Mouse (Mus musculus) forebrain, embryonic 12.5 days (tissue): ENCODE measurements around the gene Iqgap1. TPM values are rescaled to one million over a fixed set of nuclear protein-coding genes. Genes with fewer than 3 reads are reported as not detected.

Experiments
- ATAC-seq: fragments of 200-750 bp; cut with Nextera tagmentation; 2 replicates; pipeline ENCODE4 v1.8.0; 2017; ENCODE audit warnings: moderate TSS enrichment; ENCODE audit not compliant: low FRiP score
- H3K27ac ChIP-seq: fragments of 300-500 bp; sonication (generic); 2 replicates; pipeline ENCODE4 v1.5.1; 2016; ENCODE audit warnings: mild to moderate bottlenecking
- H3K27me3 ChIP-seq: fragments of 300-500 bp; sonication (generic); 2 replicates; pipeline ENCODE4 v1.6.1; 2016; ENCODE audit warnings: mild to moderate bottlenecking
- H3K36me3 ChIP-seq: fragments of 300-500 bp; sonication (generic); replicated peaks from 2 replicates; pipeline ENCODE4 v1.6.1; 2016; ENCODE audit warnings: mild to moderate bottlenecking
- H3K4me1 ChIP-seq: fragments of 300-500 bp; sonication (generic); 2 replicates; pipeline ENCODE4 v1.6.1; 2016
- H3K4me2 ChIP-seq: fragments of 300-500 bp; sonication (generic); 2 replicates; pipeline ENCODE4 v1.6.1; 2016; ENCODE audit warnings: mild to moderate bottlenecking, moderate library complexity
- H3K4me3 ChIP-seq: fragments of 300-500 bp; sonication (generic); replicated peaks from 2 replicates; pipeline ENCODE4 v1.5.1; 2016; ENCODE audit warnings: mild to moderate bottlenecking
- H3K9ac ChIP-seq: fragments of 300-500 bp; sonication (generic); 2 replicates; pipeline ENCODE4 v1.6.1; 2016; ENCODE audit warnings: mild to moderate bottlenecking
- H3K9me3 ChIP-seq: fragments of 300-500 bp; sonication (generic); 2 replicates; pipeline ENCODE4 v1.6.1; 2016
- WGBS: fragments of 180-500 bp; shearing (Covaris S2); methylation state at CpG from one replicate; pipeline ENCODE4 v1.1.7; 2016; 5-methylcytosine and 5-hydroxymethylcytosine counted together
- polyA plus RNA-seq: library from polyadenylated mRNA; unstranded; fragments of >200 nt; fragmentation: Nextera tagmentation; extraction: Ambion mirVana; gene quantifications from 2 replicates; pipeline ENCODE4 v1.2.1, GENCODE M21; 2016

Gene Iqgap1
- polyA plus RNA-seq, 1 experiment from 2014 or later = 31.6 TPM

DNA sequence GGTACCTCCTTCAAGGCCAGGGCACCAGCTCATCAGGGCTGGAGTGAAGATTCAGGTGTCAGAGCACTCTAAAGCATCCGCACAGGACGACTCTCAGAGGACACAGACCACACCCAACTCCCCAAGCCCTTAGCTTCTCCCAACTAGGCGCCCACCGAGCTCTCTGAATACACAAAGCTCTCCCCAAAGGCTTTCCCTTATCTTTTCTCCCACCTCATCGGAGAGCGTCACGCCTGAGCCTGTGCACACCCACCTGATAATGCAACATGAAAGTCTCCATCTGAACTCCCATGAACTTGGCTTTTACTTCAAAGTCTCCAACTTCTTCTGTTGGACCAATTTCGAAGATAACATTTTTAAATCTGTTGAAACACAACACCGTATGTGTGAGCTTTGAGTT, 109.0 kb downstream of the Iqgap1 start:
- Histone ChIP-seq H3K4me1 (peaks cover 5% of the 10 kb centered on the region; the same call in 1 of the 2 replicates), H3K27me3 (no peaks in the 10 kb centered on the region), H3K36me3 (peaks cover 28% of the 10 kb centered on the region), H3K27ac (no peak overlapping the region), H3K4me3 (no peak overlapping the region), H3K9ac (no peak overlapping the region), H3K4me2 (no peak overlapping the region), H3K9me3 (no peaks in the 10 kb centered on the region)
- 91% methylated on average over 9 of the region's 9 CpGs for WGBS
- no peak for ATAC-seq

DNA sequence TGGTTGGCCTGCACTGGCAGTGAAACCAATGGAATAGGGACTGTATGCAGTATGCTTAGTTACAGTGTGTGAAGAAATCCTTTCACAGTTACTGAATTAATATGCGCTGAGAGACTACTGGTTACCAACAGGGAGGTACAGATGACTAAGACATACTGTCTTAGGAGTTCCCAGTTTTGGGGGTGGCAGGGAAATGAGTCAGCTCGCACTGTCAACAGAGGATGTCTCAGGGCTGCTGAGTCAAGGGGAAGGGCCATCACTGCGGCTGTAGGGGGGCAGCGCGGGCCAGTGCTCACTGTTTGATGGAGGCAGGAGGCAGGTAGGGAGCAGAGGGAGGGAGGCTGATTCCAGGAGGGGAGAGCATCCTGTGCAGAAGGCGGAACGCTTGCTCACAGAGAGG, 110.5 kb downstream of the Iqgap1 start:
- H3K4me1 ChIP-seq = no peaks in the 10 kb centered on the region
- 94% methylated on average over 7 of the region's 7 CpGs for WGBS
- no peaks in the 10 kb centered on the region for H3K9me3 ChIP-seq
- no peak for ATAC-seq
- H3K27ac ChIP-seq = no peak overlapping the region
- H3K27me3 ChIP-seq = no peaks in the 10 kb centered on the region
- no peak overlapping the region for H3K4me3 ChIP-seq
- no peak overlapping the region for H3K9ac ChIP-seq
- peaks cover 23% of the 10 kb centered on the region for H3K36me3 ChIP-seq
- H3K4me2 ChIP-seq = no peak overlapping the region

DNA sequence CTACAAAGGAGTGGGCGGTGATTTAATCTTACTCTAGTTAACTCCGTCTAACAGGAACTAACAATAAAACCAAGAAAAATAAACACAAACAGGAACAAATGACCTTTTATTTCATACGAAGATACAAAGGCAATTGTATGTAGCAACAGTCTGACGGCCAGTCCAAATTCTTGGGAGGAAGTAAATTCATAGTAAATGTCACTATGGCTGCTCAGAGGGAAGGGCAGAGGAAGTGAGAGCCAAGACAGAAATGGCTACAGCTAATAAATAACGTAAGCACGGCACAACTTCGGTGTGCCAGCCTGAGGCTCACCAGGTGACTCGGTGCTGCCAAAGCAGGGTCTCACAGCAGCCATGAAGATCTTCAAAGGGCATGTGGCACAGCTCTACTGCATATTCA, 114.3 kb downstream of the Iqgap1 start:
- H3K9me3 ChIP-seq = no peaks in the 10 kb centered on the region
- H3K4me1 ChIP-seq = no peaks in the 10 kb centered on the region
- no peak overlapping the region for H3K27ac ChIP-seq
- ATAC-seq = no peak
- no peaks in the 10 kb centered on the region for H3K27me3 ChIP-seq
- H3K4me3 ChIP-seq = no peak overlapping the region
- WGBS = 84% methylated on average over 8 of the region's 8 CpGs
- no peak overlapping the region for H3K9ac ChIP-seq
- H3K36me3 ChIP-seq = peaks cover 15% of the 10 kb centered on the region
- no peak overlapping the region for H3K4me2 ChIP-seq

DNA sequence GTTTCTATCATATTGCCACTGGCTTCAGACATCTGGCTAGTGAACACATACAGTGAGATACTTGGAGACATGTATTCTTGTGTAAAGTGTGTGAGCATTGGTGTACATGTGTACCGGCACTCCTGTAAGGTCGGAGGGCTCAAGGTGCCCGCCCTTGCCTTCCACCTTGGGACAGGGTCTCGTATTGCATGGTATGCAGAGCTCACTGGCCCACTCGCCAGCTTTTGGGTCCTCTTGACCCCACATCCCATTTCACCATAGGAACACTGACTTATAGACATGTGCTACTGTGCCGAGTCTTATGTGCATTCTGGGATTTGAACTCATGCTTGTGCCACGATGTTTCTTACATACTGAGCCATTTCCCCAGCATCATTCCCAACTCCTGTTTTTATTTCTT, 115.4 kb downstream of the Iqgap1 start:
- Histone ChIP-seq H3K4me2 (no peak overlapping the region), H3K4me3 (no peak overlapping the region), H3K36me3 (peaks cover 11% of the 10 kb centered on the region), H3K9me3 (no peaks in the 10 kb centered on the region), H3K9ac (no peak overlapping the region), H3K27me3 (no peaks in the 10 kb centered on the region), H3K27ac (no peak overlapping the region), H3K4me1 (no peaks in the 10 kb centered on the region)
- WGBS = 93% methylated on average over 7 of the region's 7 CpGs
- ATAC-seq = no peak

DNA sequence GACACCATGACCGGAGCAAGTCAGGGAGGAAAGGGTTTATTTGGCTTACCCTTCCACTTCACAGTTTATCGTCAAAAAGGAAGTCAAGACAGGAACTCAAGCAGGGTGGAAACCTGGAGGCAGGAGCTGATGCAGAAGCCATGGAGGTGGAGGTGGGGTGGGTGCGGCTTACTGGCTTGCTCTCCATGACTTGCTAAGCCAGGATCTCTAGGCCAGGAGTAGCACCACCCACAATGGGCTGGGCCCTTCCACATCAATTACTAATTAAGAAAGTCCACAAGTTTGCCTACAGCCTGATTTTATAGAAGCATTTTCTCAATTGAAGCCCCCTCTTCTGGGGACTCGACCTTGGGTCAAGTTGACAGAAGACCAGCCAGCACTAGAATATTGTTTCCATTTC, 121.7 kb downstream of the Iqgap1 start:
- no peak for ATAC-seq
- no peak overlapping the region for H3K9ac ChIP-seq
- WGBS = 90% methylated on average over 4 of the region's 4 CpGs

DNA sequence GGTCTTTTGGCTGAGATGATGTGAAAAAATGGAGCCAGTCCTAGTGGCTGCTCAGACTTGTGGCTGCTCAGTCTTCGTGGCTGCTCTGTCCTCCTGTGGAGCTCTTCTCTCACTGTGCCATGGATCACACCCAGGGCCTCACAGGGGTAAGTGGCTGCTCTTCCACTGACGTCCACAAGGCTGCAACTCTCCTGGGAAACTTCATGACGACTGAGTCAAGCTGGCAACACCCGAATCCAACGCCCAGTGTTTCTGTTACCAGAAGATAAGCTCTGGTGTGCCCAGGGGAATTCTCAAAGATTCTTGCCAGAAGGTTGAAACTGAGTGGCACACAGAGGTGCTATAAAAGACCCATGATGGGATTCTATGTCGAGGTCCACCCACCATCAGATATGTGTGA, 123.3 kb downstream of the Iqgap1 start:
- no peak overlapping the region for H3K27ac ChIP-seq
- no peaks in the 10 kb centered on the region for H3K27me3 ChIP-seq
- H3K4me1 ChIP-seq = no peaks in the 10 kb centered on the region
- H3K4me2 ChIP-seq = no peak overlapping the region
- 69% methylated on average over 6 of the region's 6 CpGs for WGBS
- ATAC-seq = no peak
- no peak overlapping the region for H3K9ac ChIP-seq
- no peaks in the 10 kb centered on the region for H3K9me3 ChIP-seq
- H3K36me3 ChIP-seq = no peaks in the 10 kb centered on the region
- H3K4me3 ChIP-seq = no peak overlapping the region

More for the DNA sequence above, 121.7 kb downstream of the Iqgap1 start:
- Histone ChIP-seq H3K36me3 (no peaks in the 10 kb centered on the region), H3K27me3 (no peaks in the 10 kb centered on the region), H3K4me3 (no peak overlapping the region), H3K4me1 (no peaks in the 10 kb centered on the region), H3K27ac (no peak overlapping the region), H3K4me2 (no peak overlapping the region), H3K9me3 (no peaks in the 10 kb centered on the region)

DNA sequence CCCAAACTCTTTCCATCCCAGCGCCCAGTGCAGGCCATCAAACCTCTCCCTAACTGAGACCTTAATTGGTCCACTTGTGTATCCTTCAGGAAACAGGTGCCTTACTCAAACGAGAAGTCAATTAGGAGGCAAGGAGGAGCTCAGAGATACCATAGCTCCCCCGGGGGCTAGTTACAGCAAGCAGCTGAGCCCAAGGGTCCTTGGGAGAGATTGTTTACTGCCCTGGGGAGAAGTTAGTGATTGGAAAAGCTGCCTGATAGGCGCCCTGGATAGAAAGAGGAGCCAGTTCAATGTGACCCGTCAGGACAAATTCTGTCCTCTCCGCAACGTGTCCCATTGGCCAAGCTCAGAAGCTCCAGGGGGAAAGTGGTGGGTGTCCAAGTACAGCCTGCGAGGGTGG, 126.1 kb downstream of the Iqgap1 start:
- WGBS = 73% methylated on average over 8 of the region's 8 CpGs
- no peaks in the 10 kb centered on the region for H3K9me3 ChIP-seq
- no peak for ATAC-seq

DNA sequence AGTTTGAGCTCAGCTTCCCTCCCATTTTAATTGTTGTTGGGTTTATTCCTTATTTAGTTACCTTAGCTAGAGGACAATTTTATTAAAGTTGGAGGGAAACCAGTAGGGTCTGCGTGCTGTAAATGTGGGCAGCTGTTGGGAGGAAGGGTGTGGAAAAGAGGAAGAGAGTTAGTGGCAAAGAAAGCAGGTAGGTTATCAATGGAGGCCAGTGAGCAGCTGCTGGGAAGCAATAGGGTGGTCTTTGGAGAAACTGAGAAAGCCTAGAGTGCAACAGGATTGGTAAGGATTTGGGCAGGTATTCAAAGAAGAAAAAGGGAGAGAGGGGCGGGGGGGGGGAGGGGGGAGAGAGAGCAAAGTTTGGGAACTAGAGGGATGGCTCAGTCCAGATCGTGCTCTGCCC, 126.8 kb downstream of the Iqgap1 start:
- Histone ChIP-seq H3K36me3 (no peaks in the 10 kb centered on the region), H3K27ac (no peak overlapping the region), H3K9ac (no peak overlapping the region), H3K4me2 (no peak overlapping the region), H3K4me3 (no peak overlapping the region), H3K27me3 (no peaks in the 10 kb centered on the region), H3K4me1 (no peaks in the 10 kb centered on the region), H3K9me3 (no peaks in the 10 kb centered on the region)
- ATAC-seq = no peak
- 73% methylated on average over 3 of the region's 3 CpGs for WGBS

More for the DNA sequence above, 126.1 kb downstream of the Iqgap1 start:
- H3K4me1 ChIP-seq = no peaks in the 10 kb centered on the region
- H3K36me3 ChIP-seq = no peaks in the 10 kb centered on the region
- no peaks in the 10 kb centered on the region for H3K27me3 ChIP-seq
- no peak overlapping the region for H3K4me2 ChIP-seq
- H3K9ac ChIP-seq = no peak overlapping the region
- H3K4me3 ChIP-seq = no peak overlapping the region
- H3K27ac ChIP-seq = no peak overlapping the region

DNA sequence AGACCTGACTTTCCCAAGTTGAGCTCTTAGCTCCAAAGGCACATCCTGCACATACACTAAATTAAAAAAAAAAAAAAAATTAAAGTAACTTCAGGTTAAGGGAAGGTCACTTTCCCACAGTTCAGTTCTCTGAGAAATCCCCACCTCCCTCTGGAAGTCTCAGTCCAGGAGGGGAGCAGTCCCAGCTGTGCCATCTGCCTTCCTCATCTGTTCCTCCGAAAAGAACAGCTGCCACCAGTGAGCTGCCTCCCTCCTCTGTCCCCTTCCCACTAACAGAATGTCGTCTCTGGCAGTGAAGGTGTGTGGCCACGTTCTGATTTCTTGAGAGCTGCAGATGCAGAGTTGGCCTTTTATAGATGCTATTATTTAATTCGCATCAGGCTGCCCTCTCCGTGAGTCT, 127.9 kb downstream of the Iqgap1 start:
- 76% methylated on average over 5 of the region's 5 CpGs for WGBS
- Histone ChIP-seq H3K9me3 (no peaks in the 10 kb centered on the region), H3K4me2 (no peak overlapping the region), H3K27ac (no peak overlapping the region), H3K36me3 (no peaks in the 10 kb centered on the region), H3K27me3 (no peaks in the 10 kb centered on the region), H3K4me1 (no peaks in the 10 kb centered on the region), H3K9ac (no peak overlapping the region), H3K4me3 (no peak overlapping the region)
- no peak for ATAC-seq

DNA sequence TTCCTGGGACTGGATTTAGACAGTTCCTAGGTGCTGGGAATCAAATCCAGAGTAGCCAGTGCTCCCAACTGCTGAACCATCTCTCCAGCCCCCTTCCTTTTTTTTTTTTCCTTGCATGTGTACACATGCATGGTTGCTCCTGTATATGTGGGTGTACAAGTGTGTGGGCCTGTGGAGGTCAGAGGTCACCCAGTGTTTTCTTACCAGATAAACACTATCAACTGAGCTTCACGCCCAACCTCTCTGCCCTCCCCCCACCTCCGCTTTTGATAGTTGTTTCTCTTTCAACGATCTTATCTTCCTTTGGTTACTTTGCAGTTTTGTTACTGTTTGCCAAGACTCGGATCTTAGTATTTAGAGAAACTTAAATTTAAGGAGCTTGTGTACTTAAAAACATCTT, 128.9 kb downstream of the Iqgap1 start:
- Histone ChIP-seq H3K9me3 (no peaks in the 10 kb centered on the region), H3K36me3 (no peaks in the 10 kb centered on the region), H3K27ac (no peak overlapping the region), H3K4me1 (no peaks in the 10 kb centered on the region), H3K4me3 (no peak overlapping the region), H3K9ac (no peak overlapping the region), H3K4me2 (no peak overlapping the region), H3K27me3 (no peaks in the 10 kb centered on the region)
- no peak for ATAC-seq
- 84% methylated on average over 4 of the region's 4 CpGs for WGBS

DNA sequence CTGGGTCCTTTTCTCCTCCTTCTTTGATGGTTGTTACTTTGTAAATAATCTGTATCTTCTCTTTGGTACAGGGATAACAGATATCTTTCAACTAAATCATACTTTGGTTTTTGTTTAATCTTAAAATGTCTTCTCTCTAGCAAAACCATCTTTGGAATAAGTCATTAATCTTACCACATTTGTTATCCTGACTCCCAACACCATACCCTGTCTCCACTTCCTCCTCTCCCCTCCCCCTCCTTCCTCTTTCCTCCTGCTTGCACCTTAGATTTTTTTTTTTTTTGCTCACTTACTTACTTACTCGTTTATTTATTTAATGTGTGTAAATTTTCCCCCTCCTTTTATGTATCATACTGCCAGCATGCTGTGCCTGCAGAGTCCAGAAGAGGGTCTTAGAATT, 129.4 kb downstream of the Iqgap1 start:
- ATAC-seq = no peak
- Histone ChIP-seq H3K9ac (no peak overlapping the region), H3K4me1 (no peaks in the 10 kb centered on the region), H3K9me3 (no peaks in the 10 kb centered on the region), H3K36me3 (no peaks in the 10 kb centered on the region), H3K4me3 (no peak overlapping the region), H3K4me2 (no peak overlapping the region), H3K27me3 (no peaks in the 10 kb centered on the region), H3K27ac (no peak overlapping the region)
- 88% methylated on average over 1 of the region's 1 CpGs for WGBS

DNA sequence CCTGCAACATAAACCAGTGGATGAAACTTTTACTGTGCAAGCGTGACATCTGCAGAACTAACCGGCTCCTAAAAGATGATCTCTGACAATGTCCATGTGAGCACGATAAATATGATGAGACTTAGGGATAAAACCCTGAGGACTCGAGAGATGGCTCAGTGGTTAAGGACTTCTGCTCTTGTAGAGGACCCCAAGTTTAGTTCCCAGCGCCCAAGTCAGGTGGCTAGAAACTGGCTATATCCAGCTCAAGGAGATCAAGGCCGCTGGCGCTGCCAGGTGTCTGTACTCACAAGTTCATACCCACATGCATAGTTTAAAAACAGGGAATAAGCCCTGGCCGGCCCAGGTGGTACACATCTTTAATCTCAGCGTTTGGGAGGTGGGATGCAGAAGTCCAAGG, 133.3 kb downstream of the Iqgap1 start:
- H3K27ac ChIP-seq = no peak overlapping the region
- peaks cover 12% of the 10 kb centered on the region for H3K4me1 ChIP-seq
- ATAC-seq = no peak
- no peaks in the 10 kb centered on the region for H3K36me3 ChIP-seq
- 94% methylated on average over 9 of the region's 9 CpGs for WGBS
- H3K4me2 ChIP-seq = no peak overlapping the region
- no peak overlapping the region for H3K9ac ChIP-seq
- no peak overlapping the region for H3K4me3 ChIP-seq
- H3K9me3 ChIP-seq = no peaks in the 10 kb centered on the region
- no peaks in the 10 kb centered on the region for H3K27me3 ChIP-seq

DNA sequence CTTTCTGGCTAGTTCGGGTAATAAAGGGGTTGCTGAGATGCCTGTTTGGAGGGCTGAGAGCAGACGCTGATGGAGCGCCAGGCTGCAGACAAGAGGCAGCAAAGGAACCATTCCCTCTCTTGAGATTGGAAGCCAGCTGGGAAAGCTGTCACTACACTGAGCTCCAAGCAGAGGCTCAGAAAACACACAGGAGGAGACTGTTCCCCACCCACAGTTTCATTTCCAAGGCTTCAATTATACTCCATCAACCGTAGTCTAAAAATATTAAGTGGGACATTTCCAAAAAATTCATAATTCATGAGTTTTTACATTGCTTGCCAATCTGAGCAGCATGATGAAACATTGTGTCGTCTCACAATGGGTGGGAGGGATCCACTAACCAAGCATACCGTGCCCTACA, 134.6 kb downstream of the Iqgap1 start:
- no peak for ATAC-seq
- Histone ChIP-seq H3K4me3 (no peak overlapping the region), H3K9me3 (no peaks in the 10 kb centered on the region), H3K27ac (no peak overlapping the region), H3K27me3 (no peaks in the 10 kb centered on the region), H3K9ac (no peak overlapping the region), H3K36me3 (no peaks in the 10 kb centered on the region), H3K4me2 (no peak overlapping the region), H3K4me1 (peaks cover 18% of the 10 kb centered on the region)
- 57% methylated on average over 6 of the region's 6 CpGs for WGBS

DNA sequence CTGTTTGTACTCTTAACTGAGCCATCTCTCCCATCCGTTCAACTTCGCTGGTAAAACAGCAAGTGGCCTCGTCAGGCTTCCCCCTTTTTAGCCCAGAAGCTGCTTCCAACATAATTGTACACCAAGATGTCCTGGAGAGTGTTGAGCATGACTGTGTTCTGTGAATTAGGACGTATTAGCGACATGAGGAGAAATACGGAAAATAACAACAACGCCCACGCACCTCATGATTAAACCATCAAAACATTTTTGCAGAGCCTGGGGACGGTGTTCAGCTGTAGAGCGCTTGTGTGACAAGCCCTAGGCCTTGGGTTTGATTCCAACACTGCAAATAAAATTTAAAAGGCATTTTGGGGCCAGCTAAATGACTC, 136.6 kb downstream of the Iqgap1 start:
- no peak for ATAC-seq
- H3K36me3 ChIP-seq = no peaks in the 10 kb centered on the region
- H3K4me1 ChIP-seq = peaks cover 18% of the 10 kb centered on the region
- peak overlapping the region; percentile 96; the same call in 1 of the 2 replicates for H3K9ac ChIP-seq
- peak overlapping the region; percentile 92 for H3K27ac ChIP-seq
- H3K27me3 ChIP-seq = no peaks in the 10 kb centered on the region
- peak overlapping the region; percentile 77 for H3K4me3 ChIP-seq
- H3K4me2 ChIP-seq = peak overlapping the region; percentile 81
- 22% methylated on average over 10 of the region's 10 CpGs for WGBS
- H3K9me3 ChIP-seq = no peaks in the 10 kb centered on the region
